Mouse (Mus musculus): ENCODE data around the gene Gm17655. TPM values are rescaled to one million over a fixed set of nuclear protein-coding genes. Genes with fewer than 3 reads are reported as not detected.
A peak's percentile ranks its signal among the peaks of the same experiment; 100 is the strongest.

Gm17655 gene
- polyA plus RNA-seq, 1 experiment from 2014 or later = 5.5 TPM

DNA sequence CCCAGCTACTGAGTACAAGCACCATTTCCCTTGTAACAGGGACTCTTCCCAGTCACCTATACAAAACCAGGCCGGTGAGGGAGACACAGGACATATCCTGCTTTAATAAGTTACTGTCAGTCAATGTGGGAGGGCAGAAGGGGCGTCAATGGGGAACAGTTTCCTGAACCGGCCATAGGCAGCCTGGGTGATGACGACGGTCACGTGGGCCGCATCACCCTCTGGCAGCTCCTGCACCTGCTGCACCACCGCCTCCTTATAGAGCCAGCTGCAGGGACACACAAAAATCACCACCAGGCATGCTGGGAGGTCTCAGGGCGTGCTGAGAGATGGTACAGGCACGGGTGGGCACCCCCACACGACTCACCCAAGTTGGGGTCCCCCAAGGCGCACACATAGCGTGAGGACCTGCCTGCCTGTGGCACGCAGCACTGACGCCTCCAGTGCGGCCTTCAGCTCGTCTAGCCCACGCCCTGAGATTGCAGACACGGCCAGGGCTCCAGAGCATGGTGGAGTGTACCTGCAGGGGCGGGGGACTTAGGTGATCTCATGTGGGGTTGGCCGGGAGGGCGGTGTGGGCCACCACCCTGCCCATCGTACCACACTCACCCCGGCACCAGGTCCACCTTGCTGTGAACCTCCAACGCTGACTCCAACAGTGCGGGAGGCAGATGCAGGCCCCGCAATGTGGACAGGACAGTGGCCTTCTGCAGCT lies 31.7 kb upstream of the Gm17655 start:
- peaks cover 8% of the 10 kb centered on the region; the same call in 1 of the 2 replicates for H3K4me1 ChIP-seq (replicated peaks; ENCODE audit: control insufficient read depth, insufficient read depth, low read length)
- H3K4me2 ChIP-seq (replicated peaks; ENCODE audit: low read depth, low read length) = no peak overlapping the region
- H3K27me3 ChIP-seq (ENCODE audit: control insufficient read depth, insufficient read depth, low read length) = peaks cover 5% of the 10 kb centered on the region; the same call in 1 of the 2 replicates
- H3K4me3 ChIP-seq (ENCODE audit: low read depth, low read length) = no peak overlapping the region
- H3K27ac ChIP-seq (ENCODE audit: low read depth, low read length) = no peak overlapping the region
- DNase-seq (ENCODE audit: low spot score) = no peak
- H3K9me3 ChIP-seq (ENCODE audit: control insufficient read depth, low read length) = no peaks in the 10 kb centered on the region
- no peak overlapping the region for H3K9ac ChIP-seq (ENCODE audit: low read depth, low read length)
- WGBS = 94% methylated on average over 26 of the region's 27 CpGs
- ATAC-seq (ENCODE audit: low FRiP score) = no peak
- H3K36me3 ChIP-seq (ENCODE audit: control insufficient read depth, insufficient read depth, low read length) = peaks cover 28% of the 10 kb centered on the region

GRCm38 (mm10) chr5:110102853-110103625 lies 30.7 kb upstream of the Gm17655 start:
- H3K36me3 ChIP-seq (ENCODE audit: control insufficient read depth, insufficient read depth, low read length) = peaks cover 28% of the 10 kb centered on the region
- WGBS = 93% methylated on average over 19 of the region's 19 CpGs
- H3K4me1 ChIP-seq (replicated peaks; ENCODE audit: control insufficient read depth, insufficient read depth, low read length) = peaks cover 8% of the 10 kb centered on the region; the same call in 1 of the 2 replicates

GRCm38 (mm10) chr5:110102429-110102828 lies 30.1 kb upstream of the Gm17655 start:
- no peak overlapping the region for H3K4me2 ChIP-seq (replicated peaks; ENCODE audit: low read depth, low read length)
- 95% methylated on average over 13 of the region's 13 CpGs for WGBS
- DNase-seq (ENCODE audit: low spot score) (no peak), ATAC-seq (ENCODE audit: low FRiP score) (no peak)
- peaks cover 8% of the 10 kb centered on the region; the same call in 1 of the 2 replicates for H3K4me1 ChIP-seq (replicated peaks; ENCODE audit: control insufficient read depth, insufficient read depth, low read length)
- no peak overlapping the region for H3K9ac ChIP-seq (ENCODE audit: low read depth, low read length)
- H3K27ac ChIP-seq (ENCODE audit: low read depth, low read length) = no peak overlapping the region
- peaks cover 28% of the 10 kb centered on the region for H3K36me3 ChIP-seq (ENCODE audit: control insufficient read depth, insufficient read depth, low read length)
- H3K9me3 ChIP-seq (ENCODE audit: control insufficient read depth, low read length) = no peaks in the 10 kb centered on the region
- H3K4me3 ChIP-seq (ENCODE audit: low read depth, low read length) = no peak overlapping the region
- peaks cover 5% of the 10 kb centered on the region; the same call in 1 of the 2 replicates for H3K27me3 ChIP-seq (ENCODE audit: control insufficient read depth, insufficient read depth, low read length)

More at GRCm38 (mm10) chr5:110102853-110103625, 30.7 kb upstream of the Gm17655 start:
- Histone ChIP-seq H3K9ac (ENCODE audit: low read depth, low read length) (no peak overlapping the region), H3K4me3 (ENCODE audit: low read depth, low read length) (no peak overlapping the region), H3K9me3 (ENCODE audit: control insufficient read depth, low read length) (no peaks in the 10 kb centered on the region), H3K4me2 (replicated peaks; ENCODE audit: low read depth, low read length) (no peak overlapping the region), H3K27me3 (ENCODE audit: control insufficient read depth, insufficient read depth, low read length) (peaks cover 5% of the 10 kb centered on the region; the same call in 1 of the 2 replicates), H3K27ac (ENCODE audit: low read depth, low read length) (no peak overlapping the region)
- ATAC-seq (ENCODE audit: low FRiP score) = no peak
- no peak for DNase-seq (ENCODE audit: low spot score)

- H3K4me1 ChIP-seq (replicated peaks; ENCODE audit: control insufficient read depth, insufficient read depth, low read length) = peaks cover 8% of the 10 kb centered on the region; the same call in 1 of the 2 replicates
- no peaks in the 10 kb centered on the region for H3K9me3 ChIP-seq (ENCODE audit: control insufficient read depth, low read length)
- WGBS = 17% methylated on average over 33 of the region's 34 CpGs
- H3K27me3 ChIP-seq (ENCODE audit: control insufficient read depth, insufficient read depth, low read length) = peaks cover 5% of the 10 kb centered on the region; the same call in 1 of the 2 replicates
- H3K4me2 ChIP-seq (replicated peaks; ENCODE audit: low read depth, low read length) = peak overlapping the region; percentile 56
- no peak overlapping the region for H3K27ac ChIP-seq (ENCODE audit: low read depth, low read length)
- H3K4me3 ChIP-seq (ENCODE audit: low read depth, low read length) = peak overlapping the region; percentile 30
- DNase-seq (ENCODE audit: low spot score) = peak; percentile 54
- H3K9ac ChIP-seq (ENCODE audit: low read depth, low read length) = no peak overlapping the region
- ATAC-seq (ENCODE audit: low FRiP score) = peak; percentile 56
- peaks cover 28% of the 10 kb centered on the region for H3K36me3 ChIP-seq (ENCODE audit: control insufficient read depth, insufficient read depth, low read length)
These were observed 29.5 kb upstream of the Gm17655 start for GRCm38 (mm10) chr5:110101716-110102347.

DNA sequence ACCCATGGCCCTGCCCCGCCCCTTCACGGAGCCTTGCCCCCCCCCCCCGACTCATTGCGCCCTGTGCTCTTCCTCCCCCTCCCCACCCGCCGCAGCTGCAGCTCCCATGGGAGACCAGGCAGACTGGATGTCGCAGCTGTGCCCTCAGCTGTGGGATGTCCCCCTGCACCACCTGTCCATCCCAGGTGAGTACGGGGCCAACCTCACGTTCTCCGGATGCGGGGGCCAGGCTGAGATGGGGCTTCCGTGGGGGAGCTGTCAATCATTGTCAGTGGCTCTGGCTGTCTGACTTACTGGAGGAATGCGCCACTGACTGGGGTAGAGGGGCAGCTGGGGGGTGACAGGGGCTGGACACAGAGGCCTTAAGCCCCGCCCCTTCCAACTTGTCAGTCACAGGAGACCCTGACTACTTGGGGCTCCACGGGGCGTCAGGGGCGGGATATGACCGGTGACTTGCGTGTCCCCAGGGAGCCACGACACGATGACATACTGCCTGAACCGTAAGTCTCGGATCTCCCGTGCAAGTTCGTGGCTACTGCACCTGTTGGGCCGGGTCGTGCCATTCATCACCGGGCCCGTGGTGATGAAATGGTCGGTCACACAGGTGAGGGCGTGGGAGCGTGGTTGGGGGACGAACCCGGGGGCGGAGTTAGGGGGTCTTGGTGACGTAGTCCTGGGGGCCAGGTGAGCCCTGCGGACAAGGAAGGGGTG lies 28.8 kb upstream of the Gm17655 start:
- Histone ChIP-seq H3K27me3 (ENCODE audit: control insufficient read depth, insufficient read depth, low read length) (peaks cover 5% of the 10 kb centered on the region; the same call in 1 of the 2 replicates), H3K27ac (ENCODE audit: low read depth, low read length) (no peak overlapping the region), H3K4me1 (replicated peaks; ENCODE audit: control insufficient read depth, insufficient read depth, low read length) (peaks cover 6% of the 10 kb centered on the region; the same call in 1 of the 2 replicates), H3K4me2 (replicated peaks; ENCODE audit: low read depth, low read length) (peak overlapping the region; percentile 56), H3K9ac (ENCODE audit: low read depth, low read length) (no peak overlapping the region), H3K4me3 (ENCODE audit: low read depth, low read length) (peak overlapping the region; percentile 30), H3K9me3 (ENCODE audit: control insufficient read depth, low read length) (no peaks in the 10 kb centered on the region), H3K36me3 (ENCODE audit: control insufficient read depth, insufficient read depth, low read length) (peaks cover 28% of the 10 kb centered on the region)
- WGBS = under 1% methylated on average over 31 of the region's 37 CpGs
- peak; percentile 55 for DNase-seq (ENCODE audit: low spot score)
- ATAC-seq (ENCODE audit: low FRiP score) = peak; percentile 31

GRCm38 (mm10) chr5:110099656-110100580 lies 27.6 kb upstream of the Gm17655 start, which contains the start of gene Plcxd1:
Gene Plcxd1 (plus strand): TSS chr5:110099969.
- no peak within 1 kb of the TSS for H3K9ac ChIP-seq (ENCODE audit: low read depth, low read length)

GRCm38 (mm10) chr5:110098991-110099477 lies 26.7 kb upstream of the Gm17655 start:
- peaks cover 6% of the 10 kb centered on the region for H3K4me1 ChIP-seq (replicated peaks; ENCODE audit: control insufficient read depth, insufficient read depth, low read length)
- H3K4me3 ChIP-seq (ENCODE audit: low read depth, low read length) = no peak overlapping the region
- no peak overlapping the region for H3K4me2 ChIP-seq (replicated peaks; ENCODE audit: low read depth, low read length)
- H3K9ac ChIP-seq (ENCODE audit: low read depth, low read length) = no peak overlapping the region
- 38% methylated on average over 1 of the region's 1 CpGs for WGBS
- no peak overlapping the region for H3K27ac ChIP-seq (ENCODE audit: low read depth, low read length)
- H3K9me3 ChIP-seq (ENCODE audit: control insufficient read depth, low read length) = no peaks in the 10 kb centered on the region
- peaks cover 11% of the 10 kb centered on the region; the same call in 1 of the 2 replicates for H3K36me3 ChIP-seq (ENCODE audit: control insufficient read depth, insufficient read depth, low read length)
- no peak for DNase-seq (ENCODE audit: low spot score)
- no peak for ATAC-seq (ENCODE audit: low FRiP score)
- peaks cover 5% of the 10 kb centered on the region; the same call in 1 of the 2 replicates for H3K27me3 ChIP-seq (ENCODE audit: control insufficient read depth, insufficient read depth, low read length)

More at GRCm38 (mm10) chr5:110099656-110100580, 27.6 kb upstream of the Gm17655 start, which contains the start of gene Plcxd1:
- no peak within 1 kb of the TSS for H3K27ac ChIP-seq (ENCODE audit: low read depth, low read length)
- H3K36me3 ChIP-seq (ENCODE audit: control insufficient read depth, insufficient read depth, low read length) = peaks cover 20% of the 10 kb centered on the region; the same call in 1 of the 2 replicates
- H3K4me1 ChIP-seq (replicated peaks; ENCODE audit: control insufficient read depth, insufficient read depth, low read length) = peaks cover 6% of the 10 kb centered on the region; the same call in 1 of the 2 replicates
- peak within 1 kb of the TSS; percentile 30 for H3K4me3 ChIP-seq (ENCODE audit: low read depth, low read length)
- WGBS = 7% methylated on average over 25 of the region's 25 CpGs
- DNase-seq (ENCODE audit: low spot score) (no peak), ATAC-seq (ENCODE audit: low FRiP score) (peak; percentile 5; the same call in 1 of the 2 replicates)
- H3K4me2 ChIP-seq (replicated peaks; ENCODE audit: low read depth, low read length) = peak within 1 kb of the TSS; percentile 56
- H3K9me3 ChIP-seq (ENCODE audit: control insufficient read depth, low read length) = no peaks in the 10 kb centered on the region
- peaks cover 5% of the 10 kb centered on the region; the same call in 1 of the 2 replicates for H3K27me3 ChIP-seq (ENCODE audit: control insufficient read depth, insufficient read depth, low read length)
